Mouse (Mus musculus) midbrain, postnatal 0 days (tissue): ENCODE data around the gene Abl2. TPM values are rescaled to one million over a fixed set of nuclear protein-coding genes. Genes with fewer than 3 reads are reported as not detected.

ENCODE experiments used
- ATAC-seq: fragments of 200-750 bp; cut with Nextera tagmentation; 2 replicates; pipeline ENCODE4 v1.8.0; 2017; ENCODE audit warnings: moderate number of reproducible peaks, mild to moderate bottlenecking, moderate TSS enrichment, moderate library complexity; ENCODE audit not compliant: low FRiP score
- DNase-seq: peaks from one replicate; pipeline ENCODE4 v3.0.0-alpha.2; 2015; ENCODE audit warnings: low spot score
- H3K27ac ChIP-seq: fragments of 300-500 bp; sonication (generic); 2 replicates; pipeline ENCODE4 v1.5.1; 2014; ENCODE audit warnings: low read depth, mild to moderate bottlenecking, low read length, mixed read lengths
- H3K27me3 ChIP-seq: fragments of 300-500 bp; sonication (generic); 2 replicates; pipeline ENCODE4 v1.6.1; 2014; ENCODE audit warnings: low read length, control low read depth, mixed read lengths; ENCODE audit not compliant: insufficient read depth
- H3K36me3 ChIP-seq: fragments of 300-500 bp; sonication (generic); 2 replicates; pipeline ENCODE4 v1.6.1; 2014; ENCODE audit warnings: low read length, control low read depth, mixed read lengths; ENCODE audit not compliant: insufficient read depth
- H3K4me1 ChIP-seq: fragments of 300-500 bp; sonication (generic); 2 replicates; pipeline ENCODE4 v1.6.1; 2014; ENCODE audit warnings: mild to moderate bottlenecking, control low read depth, antibody characterized with exemption, low read length, mixed read lengths; ENCODE audit not compliant: insufficient read depth
- H3K4me2 ChIP-seq: fragments of 300-500 bp; sonication (generic); 2 replicates; pipeline ENCODE4 v1.6.1; 2014; ENCODE audit warnings: low read depth, mild to moderate bottlenecking, low read length, mixed read lengths; ENCODE audit not compliant: poor library complexity, severe bottlenecking
- H3K4me3 ChIP-seq: fragments of 300-500 bp; sonication (generic); 2 replicates; pipeline ENCODE4 v1.5.1; 2014; ENCODE audit warnings: low read depth, mild to moderate bottlenecking, low read length, moderate library complexity
- H3K9ac ChIP-seq: fragments of 300-500 bp; sonication (generic); replicated peaks from 2 replicates; pipeline ENCODE4 v1.6.1; 2014; ENCODE audit warnings: mild to moderate bottlenecking, low read length, moderate library complexity, mixed read lengths; ENCODE audit not compliant: poor library complexity, severe bottlenecking
- H3K9me3 ChIP-seq: fragments of 300-500 bp; sonication (generic); 2 replicates; pipeline ENCODE4 v1.6.1; 2016; ENCODE audit warnings: low read length, control low read depth
- CTCF ChIP-seq: IDR thresholded peaks from 2 replicates; pipeline ENCODE4 v1.5.1; 2016; ENCODE audit warnings: antibody characterized with exemption, mild to moderate bottlenecking
- WGBS: fragments of 180-500 bp; shearing (Covaris S2); extraction: QIAGEN DNeasy Blood & Tissue Kit; methylation state at CpG from one replicate; pipeline ENCODE4 v1.1.7; 2014; 5-methylcytosine and 5-hydroxymethylcytosine counted together
- polyA plus RNA-seq: library from polyadenylated mRNA; unstranded; fragments of >200 nt; fragmentation: Nextera tagmentation; extraction: Ambion mirVana; gene quantifications from 2 replicates; pipeline ENCODE4 v1.2.1, GENCODE M21; 2015
- total RNA-seq: library from RNA; depleted of rRNA; stranded (reverse); fragments of >200 nt; gene quantifications from 2 replicates; pipeline ENCODE4 v1.2.3, GENCODE M21; 2014; rRNA removed

The Abl2 gene
- total and polyA plus RNA-seq, 2 experiments from 2014 or later = 4.7 to 25.9 TPM

DNA sequence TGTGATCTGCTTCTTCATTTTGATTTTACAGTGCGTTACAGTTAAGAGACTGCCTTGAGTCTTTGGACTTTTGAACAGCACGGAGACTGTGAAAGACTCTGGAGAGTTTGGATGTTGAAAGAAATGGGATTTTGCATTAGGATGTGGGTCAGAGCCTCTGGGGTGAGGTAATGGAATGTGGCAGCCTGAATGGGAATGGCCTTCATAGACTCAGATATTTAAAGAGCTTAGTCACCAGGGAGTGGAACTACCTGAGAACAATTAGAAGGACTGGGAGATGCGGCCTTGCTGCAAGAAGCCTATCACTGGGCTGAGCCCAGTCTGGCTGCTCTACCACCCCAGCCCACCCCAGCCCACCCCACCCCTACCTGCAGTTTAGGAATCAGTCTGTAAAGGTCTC, 118.6 kb downstream of the Abl2 start:
- WGBS = 63% methylated on average over 3 of the region's 3 CpGs
- DNase-seq (no peak), ATAC-seq (no peak)
- TF ChIP-seq CTCF = no peak
- Histone ChIP-seq H3K27me3 (no peaks in the 10 kb centered on the region), H3K4me1 (peaks cover 7% of the 10 kb centered on the region; the same call in 1 of the 2 replicates), H3K4me3 (no peak overlapping the region), H3K9me3 (no peaks in the 10 kb centered on the region), H3K9ac (no peak overlapping the region), H3K36me3 (peaks cover 10% of the 10 kb centered on the region; the same call in 1 of the 2 replicates), H3K4me2 (no peak overlapping the region), H3K27ac (no peak overlapping the region)

DNA sequence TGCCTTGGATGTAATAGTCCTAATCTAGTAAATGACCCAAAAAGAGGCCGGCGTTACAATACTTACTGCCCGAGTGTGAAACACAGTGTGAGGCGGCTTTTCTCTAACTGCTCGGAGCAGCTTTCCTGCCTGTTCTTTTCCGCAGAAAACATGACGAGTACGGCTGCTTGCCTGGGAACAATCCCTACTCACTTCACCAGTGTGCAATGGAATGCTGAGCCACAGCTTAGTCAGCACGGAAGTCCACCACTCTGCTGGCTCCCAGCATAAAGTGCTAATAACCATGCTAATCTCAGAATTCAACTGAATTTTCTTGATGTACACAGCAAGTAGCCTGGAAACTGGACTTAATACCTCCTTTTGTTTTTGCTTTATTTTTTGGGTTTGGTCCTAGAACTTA, 121.0 kb downstream of the Abl2 start:
- Histone ChIP-seq H3K4me1 (no peaks in the 10 kb centered on the region), H3K36me3 (peaks cover 16% of the 10 kb centered on the region), H3K9ac (no peak overlapping the region), H3K4me2 (no peak overlapping the region), H3K9me3 (no peaks in the 10 kb centered on the region), H3K4me3 (no peak overlapping the region), H3K27ac (no peak overlapping the region), H3K27me3 (no peaks in the 10 kb centered on the region)
- no peak for TF ChIP-seq CTCF
- ATAC-seq (no peak), DNase-seq (no peak)
- WGBS = 74% methylated on average over 9 of the region's 9 CpGs

DNA sequence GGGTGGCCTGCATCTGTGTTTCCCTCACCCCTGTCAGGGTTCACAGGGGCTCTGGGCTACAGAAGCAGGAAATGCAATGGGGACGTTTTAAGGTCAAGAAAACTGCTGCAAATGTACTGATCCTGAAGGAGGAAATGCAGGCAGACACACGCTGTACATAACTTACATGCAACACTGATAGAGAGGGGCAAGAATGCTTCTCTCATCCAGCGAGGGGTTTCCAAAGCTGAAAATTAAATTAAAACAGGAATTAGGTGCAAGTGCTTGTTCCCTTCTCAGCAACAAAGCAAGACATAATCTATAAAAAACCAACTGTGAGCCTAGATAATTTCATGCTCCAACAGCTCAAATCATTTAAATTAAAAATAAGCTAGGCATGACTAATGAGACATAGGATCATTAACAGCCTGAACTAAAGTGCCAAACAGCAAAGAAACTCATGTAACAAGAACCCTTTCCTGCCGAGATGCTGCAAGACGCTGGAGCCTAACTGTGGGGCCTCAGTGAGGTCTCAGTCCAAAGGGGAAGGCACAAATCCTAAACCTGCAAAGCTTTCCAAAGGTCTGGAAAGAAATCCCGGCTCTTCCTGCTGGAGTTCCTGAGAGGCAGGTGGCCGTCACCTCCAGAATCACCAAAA, 127.6 kb downstream of the Abl2 start:
- DNase-seq (no peak), ATAC-seq (no peak)
- WGBS = 63% methylated on average over 7 of the region's 7 CpGs
- Histone ChIP-seq H3K4me2 (no peak overlapping the region), H3K36me3 (peaks cover 43% of the 10 kb centered on the region), H3K9me3 (no peaks in the 10 kb centered on the region), H3K27ac (no peak overlapping the region), H3K4me1 (no peaks in the 10 kb centered on the region), H3K27me3 (no peaks in the 10 kb centered on the region), H3K4me3 (no peak overlapping the region), H3K9ac (no peak overlapping the region)
- no peak for TF ChIP-seq CTCF

Other genes with a start within 250 kb of the Abl2 start
- 1.8 and 2.1 TPM in 2 replicates for gene Nphs2, start 248.1 kb upstream of the Abl2 start, total RNA-seq
- gene Nphs2, start 248.1 kb upstream of the Abl2 start, polyA plus RNA-seq = 0.68 and 0.90 TPM in 2 replicates
- gene Gm2000, start 192.7 kb upstream of the Abl2 start, total RNA-seq = 684 and 980 TPM in 2 replicates
- 414 and 466 TPM in 2 replicates for gene Gm2000, start 192.7 kb upstream of the Abl2 start, polyA plus RNA-seq
- gene Axdnd1, start 137.6 kb upstream of the Abl2 start, total RNA-seq = not detected in 2 replicates
- gene Axdnd1, start 137.6 kb upstream of the Abl2 start, polyA plus RNA-seq = 0.11 and 0.56 TPM in 2 replicates
- 24.8 TPM in 2 replicates for gene Soat1, start 84.5 kb upstream of the Abl2 start, total RNA-seq
- 10.3 and 11.8 TPM in 2 replicates for gene Soat1, start 84.5 kb upstream of the Abl2 start, polyA plus RNA-seq
- gene Gm10031, start 34.8 kb upstream of the Abl2 start, total RNA-seq = 23.7 and 29.5 TPM in 2 replicates
- 0.53 and 0.54 TPM in 2 replicates for gene Gm10031, start 34.8 kb upstream of the Abl2 start, polyA plus RNA-seq
- 2.6 and 3.3 TPM in 2 replicates for gene Tor3a, start 115.6 kb downstream of the Abl2 start, total RNA-seq
- 3.1 and 3.5 TPM in 2 replicates for gene Tor3a, start 115.6 kb downstream of the Abl2 start, polyA plus RNA-seq
- 69.9 and 74.3 TPM in 2 replicates for gene Fam20b, start 160.3 kb downstream of the Abl2 start, total RNA-seq
- gene Fam20b, start 160.3 kb downstream of the Abl2 start, polyA plus RNA-seq = 30.0 and 32.3 TPM in 2 replicates